Mouse (Mus musculus) G1E (cell line): ENCODE measurements around the gene Ttll3. TPM values are rescaled to one million over a fixed set of nuclear protein-coding genes. Genes with fewer than 3 reads are reported as not detected.

Source experiments
- ATAC-seq: 2 replicates; pipeline ENCODE4 v1.8.0; 2016; ENCODE audit warnings: mild to moderate bottlenecking; ENCODE audit not compliant: insufficient number of reproducible peaks, poor library complexity, low FRiP score, severe bottlenecking; ENCODE audit errors: extremely low read depth
- DNase-seq: peaks from one replicate; pipeline ENCODE4 v3.0.0; 2012; ENCODE audit warnings: low spot score
- H3K27me3 ChIP-seq: 2 replicates; pipeline ENCODE4 v1.6.1; 2012; ENCODE audit warnings: mild to moderate bottlenecking, low read length, inconsistent platforms; ENCODE audit not compliant: insufficient read depth
- H3K36me3 ChIP-seq: replicated peaks from 2 replicates; pipeline ENCODE3; 2012; ENCODE audit warnings: mild to moderate bottlenecking, inconsistent platforms
- H3K4me1 ChIP-seq: 2 replicates; pipeline ENCODE4 v1.6.1; 2012; ENCODE audit warnings: low read depth, low read length, inconsistent platforms, mixed read lengths; ENCODE audit not compliant: insufficient read depth
- H3K4me3 ChIP-seq: 2 replicates; pipeline ENCODE4 v1.5.1; 2012; ENCODE audit warnings: low read depth, mild to moderate bottlenecking, inconsistent platforms, low read length, moderate library complexity, mixed read lengths
- H3K9me3 ChIP-seq: replicated peaks from 2 replicates; pipeline ENCODE4 v1.6.1; 2012; ENCODE audit warnings: inconsistent platforms
- CTCF ChIP-seq: IDR thresholded peaks from 2 replicates; pipeline ENCODE4 v1.5.1; 2012; ENCODE audit warnings: low read depth, low read length, inconsistent platforms, mixed read lengths
- GATA1 ChIP-seq: IDR thresholded peaks from 2 replicates; pipeline ENCODE4 v1.6.1; 2012; ENCODE audit warnings: borderline replicate concordance, low read length, inconsistent platforms, mixed read lengths
- GATA2 ChIP-seq: IDR thresholded peaks from 2 replicates; pipeline ENCODE4 v1.6.1; 2012; ENCODE audit warnings: low read depth, low read length, inconsistent platforms, borderline replicate concordance
- POLR2AphosphoS5 ChIP-seq: IDR thresholded peaks from 2 replicates; pipeline ENCODE4 v1.6.1; 2012; ENCODE audit warnings: low read depth, low read length, inconsistent platforms; ENCODE audit not compliant: insufficient replicate concordance
- TAL1 ChIP-seq: conservative IDR thresholded peaks from 2 replicates; pipeline ENCODE4 v1.6.1; 2012; ENCODE audit warnings: low read depth, low read length, inconsistent platforms, mixed read lengths
- polyA plus RNA-seq: library from polyadenylated mRNA; stranded (reverse); fragments of >175 nt; gene quantifications from 2 replicates; pipeline ENCODE4 v1.2.3, GENCODE M21; 2012
- total RNA-seq, 2 experiments: library from RNA; stranded (forward) in 1 of 2; stranded (reverse) in 1 of 2; fragments of 200-1000 nt in 1 of 2; fragments of >200 nt in 1 of 2; fragmentation: Nextera tagmentation in 1 of 2; gene quantifications; 2 replicates each; pipeline ENCODE4 v1.2.3; 2014 to 2017

Ttll3 gene
- total and polyA plus RNA-seq, 3 experiments = 15.1 to 47.6 (median 20.5) TPM

- Histone ChIP-seq H3K4me1 (peaks cover 8% of the 10 kb centered on the region), H3K4me3 (no peak overlapping the region), H3K9me3 (no peaks in the 10 kb centered on the region), H3K27me3 (no peaks in the 10 kb centered on the region), H3K36me3 (peaks cover 90% of the 10 kb centered on the region)
- DNase-seq (no peak), ATAC-seq (no peak)
- no peak for TF ChIP-seq CTCF
- no peak for TF ChIP-seq TAL1
- TF ChIP-seq GATA1 = no peak
- TF ChIP-seq POLR2AphosphoS5 = no peak
- TF ChIP-seq GATA2 = no peak
Observed at GRCm38 (mm10) chr6:113370194-113370929, 18.7 kb upstream of the Ttll3 start.

- ATAC-seq (no peak), DNase-seq (no peak)
- Histone ChIP-seq H3K27me3 (no peaks in the 10 kb centered on the region), H3K4me1 (peaks cover 25% of the 10 kb centered on the region), H3K4me3 (no peak overlapping the region), H3K36me3 (peaks cover 79% of the 10 kb centered on the region), H3K9me3 (no peaks in the 10 kb centered on the region)
- no peak for TF ChIP-seq POLR2AphosphoS5
- no peak for TF ChIP-seq CTCF
- TF ChIP-seq TAL1 = no peak
- TF ChIP-seq GATA2 = no peak
- TF ChIP-seq GATA1 = no peak
Observed at GRCm38 (mm10) chr6:113373491-113373890, 15.6 kb upstream of the Ttll3 start.

GRCm38 (mm10) chr6:113377172-113377495 is 11.9 kb upstream of the Ttll3 start:
- Histone ChIP-seq H3K4me3 (peak overlapping the region; percentile 81), H3K9me3 (no peaks in the 10 kb centered on the region), H3K27me3 (no peaks in the 10 kb centered on the region), H3K36me3 (peaks cover 73% of the 10 kb centered on the region), H3K4me1 (peaks cover 52% of the 10 kb centered on the region)
- TF ChIP-seq CTCF = no peak
- no peak for TF ChIP-seq GATA2
- TF ChIP-seq POLR2AphosphoS5 = no peak
- TF ChIP-seq GATA1 = no peak
- TF ChIP-seq TAL1 = no peak
- peak; percentile 96 for DNase-seq
- ATAC-seq = no peak; the same call in 1 of the 2 replicates

- peaks cover 73% of the 10 kb centered on the region for H3K36me3 ChIP-seq
- TF ChIP-seq CTCF = no peak
- TF ChIP-seq TAL1 = no peak
- H3K27me3 ChIP-seq = no peaks in the 10 kb centered on the region
- DNase-seq (peak; percentile 92), ATAC-seq (peak; percentile 86)
- no peaks in the 10 kb centered on the region for H3K9me3 ChIP-seq
- peak within 1 kb of the TSS; percentile 81 for H3K4me3 ChIP-seq
- H3K4me1 ChIP-seq = peaks cover 52% of the 10 kb centered on the region
Observed at GRCm38 (mm10) chr6:113377496-113378385, 11.3 kb upstream of the Ttll3 start, which contains the start of the genes Tada3 and Arpc4. Tada3 (minus strand) TSS chr6:113377883. Arpc4 (plus strand) TSS chr6:113378115.

- no peaks in the 10 kb centered on the region for H3K9me3 ChIP-seq
- ATAC-seq = no peak
- no peaks in the 10 kb centered on the region for H3K27me3 ChIP-seq
- TF ChIP-seq POLR2AphosphoS5 (no peak), GATA2 (no peak), CTCF (no peak), GATA1 (no peak), TAL1 (no peak)
- peaks cover 46% of the 10 kb centered on the region for H3K4me1 ChIP-seq
- H3K36me3 ChIP-seq = peaks cover 73% of the 10 kb centered on the region
- peak overlapping the region; percentile 81 for H3K4me3 ChIP-seq
- DNase-seq = no peak
Observed at GRCm38 (mm10) chr6:113379246-113379645, 9.8 kb upstream of the Ttll3 start.

GRCm38 (mm10) chr6:113380480-113380879 is 8.6 kb upstream of the Ttll3 start:
- ATAC-seq = no peak
- H3K36me3 ChIP-seq = peaks cover 72% of the 10 kb centered on the region
- H3K4me3 ChIP-seq = no peak overlapping the region; the same call in 1 of the 2 replicates
- TF ChIP-seq CTCF (no peak), GATA2 (no peak), GATA1 (no peak), POLR2AphosphoS5 (no peak), TAL1 (no peak)
- H3K4me1 ChIP-seq = peaks cover 46% of the 10 kb centered on the region
- DNase-seq = no peak
- no peaks in the 10 kb centered on the region for H3K27me3 ChIP-seq
- no peaks in the 10 kb centered on the region for H3K9me3 ChIP-seq
